Mouse (Mus musculus): Measurements from ENCODE around the gene Cnn2.
"Not testable (repeated sequence)": the region's sequence is repeated elsewhere in the genome, so short reads cannot be mapped to it uniquely, and the experiment has no call there.

DNA sequence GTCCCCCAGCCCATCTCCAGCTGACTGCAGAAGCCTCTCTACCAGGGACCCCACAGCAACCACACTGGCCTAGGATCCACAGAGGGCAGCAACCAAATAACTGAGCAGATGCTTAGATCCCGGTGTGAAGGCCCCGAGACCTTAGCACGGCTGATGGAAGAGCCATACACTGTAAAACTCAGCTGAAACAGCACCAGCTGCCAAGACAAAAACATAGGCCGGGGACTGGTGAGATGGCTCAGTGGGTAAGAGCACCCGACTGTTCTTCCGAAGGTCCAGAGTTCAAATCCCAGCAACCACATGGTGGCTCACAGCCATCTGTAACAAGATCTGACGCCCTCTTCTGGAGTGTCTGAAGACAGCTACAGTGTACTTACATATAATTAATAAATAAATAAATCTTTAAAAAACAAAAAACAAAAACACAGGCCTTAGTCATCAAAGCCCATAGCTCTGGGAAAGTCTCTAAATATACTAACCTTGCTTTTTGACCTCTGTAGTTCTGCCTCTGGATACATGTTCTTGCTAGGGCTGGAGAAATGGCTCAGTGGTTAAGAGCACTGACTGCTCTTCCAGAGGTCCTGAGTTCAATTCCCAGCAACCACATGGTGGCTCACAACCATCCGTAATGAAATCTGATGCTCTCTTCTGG lies 53.2 kb downstream of the Cnn2 start:
- TF ChIP-seq TAL1, GATA1 (IDR thresholded peaks at IDR 0.05; ENCODE audit: low read length): not testable (repeated sequence)
